Mouse (Mus musculus) MEL (cell line): ENCODE data around the gene Kif12. TPM values are rescaled to one million over a fixed set of nuclear protein-coding genes. Genes with fewer than 3 reads are reported as not detected.

ENCODE experiments used
- DNase-seq: peaks from one replicate; pipeline ENCODE4 v3.0.0; 2011; ENCODE audit warnings: low read depth, low spot score
- H3K27ac ChIP-seq: 2 replicates; pipeline ENCODE4 v1.5.1; 2012; ENCODE audit warnings: low read depth, mild to moderate bottlenecking, control low read depth, low read length, moderate library complexity; ENCODE audit not compliant: control insufficient read depth
- H3K27me3 ChIP-seq, 2 experiments: fragments of 150-350 bp in 1 of 2; sonication (generic) in 1 of 2; 2 replicates each; pipeline ENCODE4 v1.6.1; 2012; ENCODE audit warnings: low read length in 2 of 2, mild to moderate bottlenecking in 2 of 2, improper control_type of control experiment in 1 of 2, moderate library complexity in 1 of 2; ENCODE audit not compliant: insufficient read depth in 2 of 2, control insufficient read depth in 1 of 2
- H3K36me3 ChIP-seq, 2 experiments: 2 replicates each; pipeline ENCODE4 v1.6.1; 2012 to 2014; ENCODE audit warnings: low read length in 2 of 2, improper control_type of control experiment in 1 of 2, inconsistent platforms in 1 of 2, mild to moderate bottlenecking in 1 of 2; ENCODE audit not compliant: insufficient read depth in 2 of 2, control insufficient read depth in 1 of 2
- H3K4me1 ChIP-seq, 2 experiments: fragments of 150-350 bp in 1 of 2; sonication (generic) in 1 of 2; 2 replicates each; pipeline ENCODE4 v1.6.1; 2012; ENCODE audit warnings: low read length in 2 of 2, improper control_type of control experiment in 1 of 2, mild to moderate bottlenecking in 1 of 2; ENCODE audit not compliant: insufficient read depth in 2 of 2, control insufficient read depth in 1 of 2
- H3K4me3 ChIP-seq, 2 experiments: fragments of 150-350 bp in 1 of 2; sonication (generic) in 1 of 2; 2 replicates each; pipeline ENCODE4 v1.5.1; 2012; ENCODE audit warnings: low read depth in 2 of 2, low read length in 2 of 2, mild to moderate bottlenecking in 2 of 2, moderate library complexity in 2 of 2, control low read depth in 1 of 2, improper control_type of control experiment in 1 of 2; ENCODE audit not compliant: control insufficient read depth in 1 of 2, insufficient read depth in 1 of 2
- H3K79me2 ChIP-seq: 2 replicates; pipeline ENCODE4 v1.6.1; 2012; ENCODE audit warnings: mild to moderate bottlenecking, low read length, moderate library complexity; ENCODE audit not compliant: control insufficient read depth, poor library complexity, insufficient read depth
- H3K9ac ChIP-seq: 2 replicates; pipeline ENCODE4 v1.6.1; 2012; ENCODE audit warnings: low read depth, mild to moderate bottlenecking, control low read depth, low read length, moderate library complexity; ENCODE audit not compliant: control insufficient read depth, poor library complexity, severe bottlenecking
- H3K9me3 ChIP-seq: fragments of 150-350 bp; sonication (generic); replicated peaks from 2 replicates; pipeline ENCODE4 v1.6.1; 2012; ENCODE audit warnings: mild to moderate bottlenecking, low read length, improper control_type of control experiment, moderate library complexity; ENCODE audit not compliant: insufficient read depth
- BHLHE40 ChIP-seq: IDR thresholded peaks from 2 replicates; pipeline ENCODE4 v1.6.1; 2012; ENCODE audit warnings: low read depth, mild to moderate bottlenecking, inconsistent platforms, low read length, improper control_type of control experiment, borderline replicate concordance
- CTCF ChIP-seq, 3 experiments: IDR thresholded peaks in 2 of 3; conservative IDR thresholded peaks in 1 of 3; 2 replicates each; pipeline ENCODE4 v1.5.1; 2011 to 2012; ENCODE audit warnings: low read length in 3 of 3, low read depth in 2 of 3, mild to moderate bottlenecking in 2 of 3, improper control_type of control experiment in 1 of 3, inconsistent platforms in 1 of 3, mixed read lengths in 1 of 3, moderate library complexity in 1 of 3; ENCODE audit not compliant: control insufficient read depth in 1 of 3, insufficient read depth in 1 of 3, poor library complexity in 1 of 3, severe bottlenecking in 1 of 3
- E2F4 ChIP-seq: IDR thresholded peaks from 2 replicates; pipeline ENCODE4 v1.6.1; 2011; ENCODE audit warnings: low read depth, low read length, improper control_type of control experiment, borderline replicate concordance
- ELF1 ChIP-seq: IDR thresholded peaks from 2 replicates; pipeline ENCODE4 v1.6.1; 2014; ENCODE audit warnings: low read depth, mild to moderate bottlenecking, inconsistent platforms, low read length, improper control_type of control experiment, moderate library complexity
- EP300 ChIP-seq, 2 experiments: IDR thresholded peaks; 2 replicates each; pipeline ENCODE4 v1.6.1; 2011; ENCODE audit warnings: improper control_type of control experiment in 2 of 2, low read length in 2 of 2, low read depth in 1 of 2, mild to moderate bottlenecking in 1 of 2
- HCFC1 ChIP-seq: IDR thresholded peaks from 2 replicates; pipeline ENCODE4 v1.6.1; 2012; ENCODE audit warnings: low read depth, mild to moderate bottlenecking, inconsistent platforms, low read length, improper control_type of control experiment, moderate library complexity
- JUND ChIP-seq: IDR thresholded peaks from 2 replicates; pipeline ENCODE4 v1.6.1; 2011; ENCODE audit warnings: low read depth, mild to moderate bottlenecking, improper control_type of control experiment, low read length
- KAT2A ChIP-seq: conservative IDR thresholded peaks from 2 replicates; pipeline ENCODE4 v1.6.1; 2012; ENCODE audit warnings: low read depth, low read length, improper control_type of control experiment, inconsistent platforms
- MAX ChIP-seq: IDR thresholded peaks from 2 replicates; pipeline ENCODE4 v1.6.1; 2011; ENCODE audit warnings: low read length, improper control_type of control experiment
- MEF2A ChIP-seq: IDR thresholded peaks from 2 replicates; pipeline ENCODE4 v1.6.1; 2014; ENCODE audit warnings: low read depth, mild to moderate bottlenecking, inconsistent platforms, low read length, improper control_type of control experiment; ENCODE audit not compliant: poor library complexity, insufficient replicate concordance, severe bottlenecking; ENCODE audit errors: extremely low read depth
- MXI1 ChIP-seq: IDR thresholded peaks from 2 replicates; pipeline ENCODE4 v1.6.1; 2011; ENCODE audit warnings: mild to moderate bottlenecking, low read depth, low read length, improper control_type of control experiment
- MYB ChIP-seq: IDR thresholded peaks from 2 replicates; pipeline ENCODE4 v1.6.1; 2011; ENCODE audit warnings: mild to moderate bottlenecking, low read depth, low read length, improper control_type of control experiment
- MYC ChIP-seq: IDR thresholded peaks from 2 replicates; pipeline ENCODE4 v1.6.1; 2011; ENCODE audit warnings: low read depth, mild to moderate bottlenecking, low read length, improper control_type of control experiment, moderate library complexity
- NELFE ChIP-seq: IDR thresholded peaks from 2 replicates; pipeline ENCODE4 v1.6.1; 2011; ENCODE audit warnings: low read depth, low read length, improper control_type of control experiment
- POLR2A ChIP-seq, 2 experiments: IDR thresholded peaks; 2 replicates each; pipeline ENCODE4 v1.6.1; 2011 to 2012; ENCODE audit warnings: low read length in 2 of 2, mild to moderate bottlenecking in 2 of 2, control low read depth in 1 of 2, improper control_type of control experiment in 1 of 2, low read depth in 1 of 2, moderate library complexity in 1 of 2; ENCODE audit not compliant: control insufficient read depth in 1 of 2, insufficient read depth in 1 of 2, poor library complexity in 1 of 2
- POLR2AphosphoS5 ChIP-seq: IDR thresholded peaks from 2 replicates; pipeline ENCODE4 v1.6.1; 2012; ENCODE audit warnings: low read depth, borderline replicate concordance, mild to moderate bottlenecking, inconsistent platforms, low read length, moderate library complexity, mixed read lengths
- RAD21 ChIP-seq: IDR thresholded peaks from 2 replicates; pipeline ENCODE4 v1.6.1; 2011; ENCODE audit warnings: mild to moderate bottlenecking, low read depth, low read length, improper control_type of control experiment
- SIN3A ChIP-seq: IDR thresholded peaks from 2 replicates; pipeline ENCODE4 v1.6.1; 2012; ENCODE audit warnings: low read length, improper control_type of control experiment, inconsistent platforms
- SMC3 ChIP-seq: IDR thresholded peaks from 2 replicates; pipeline ENCODE4 v1.6.1; 2011; ENCODE audit warnings: low read depth, low read length, improper control_type of control experiment
- TAL1 ChIP-seq: IDR thresholded peaks from 2 replicates; pipeline ENCODE4 v1.6.1; 2012; ENCODE audit warnings: mild to moderate bottlenecking, inconsistent platforms, low read length, moderate library complexity, mixed read lengths
- TBP ChIP-seq: IDR thresholded peaks from 2 replicates; pipeline ENCODE4 v1.8.0; 2011; ENCODE audit warnings: low read depth, low read length, improper control_type of control experiment
- TCF12 ChIP-seq: IDR thresholded peaks from 2 replicates; pipeline ENCODE4 v1.6.1; 2014; ENCODE audit warnings: low read depth, mild to moderate bottlenecking, inconsistent platforms, low read length, improper control_type of control experiment, moderate library complexity
- USF1 ChIP-seq: IDR thresholded peaks from 2 replicates; pipeline ENCODE4 v1.6.1; 2014; ENCODE audit warnings: low read depth, mild to moderate bottlenecking, inconsistent platforms, low read length, improper control_type of control experiment, moderate library complexity
- ZNF384 ChIP-seq: IDR thresholded peaks from 2 replicates; pipeline ENCODE4 v1.6.1; 2012; ENCODE audit warnings: low read depth, mild to moderate bottlenecking, inconsistent platforms, low read length, improper control_type of control experiment
- polyA plus RNA-seq, 2 experiments: library from polyadenylated mRNA; stranded (reverse) in 1 of 2; unstranded in 1 of 2; fragments of >175 nt in 1 of 2; fragments of >200 nt in 1 of 2; gene quantifications; 2 replicates each; pipeline versions ENCODE4 v1.2.1 to v1.2.4; 2012; ENCODE audit warnings: low replicate concordance in 2 of 2, low read depth in 1 of 2; ENCODE audit not compliant: insufficient read length in 2 of 2, insufficient read depth in 1 of 2, missing spikeins in 1 of 2
- total RNA-seq: library from RNA; depleted of rRNA; stranded (reverse); fragments of 300-350 nt; gene quantifications from 2 replicates; pipeline ENCODE4 v1.2.3, GENCODE M21; 2012

The Kif12 gene
- total and polyA plus RNA-seq, 3 experiments: not detected

GRCm38 (mm10) chr4:63158961-63159592, 12.9 kb downstream of the Kif12 start:
- H3K36me3 ChIP-seq: no peaks in the 10 kb centered on the region
- H3K9me3 ChIP-seq: no peaks in the 10 kb centered on the region
- peak; percentile 6 for DNase-seq
- H3K27ac ChIP-seq: no peak overlapping the region
- H3K4me3 ChIP-seq: no peak overlapping the region
- no peak overlapping the region for H3K9ac ChIP-seq
- no peaks in the 10 kb centered on the region for H3K4me1 ChIP-seq
- H3K79me2 ChIP-seq: no peaks in the 10 kb centered on the region
- TF ChIP-seq BHLHE40 (no peak), EP300 (IDR thresholded peaks at IDR 0.05; ENCODE audit: low read depth in 1 of 2, low read length in 2 of 2) (no peak), MYB (no peak), NELFE (no peak), MXI1 (no peak), ZNF384 (no peak), RAD21 (peak; percentile 17), POLR2A (IDR thresholded peaks at IDR 0.05; ENCODE audit: control insufficient read depth in 1 of 2, insufficient read depth in 1 of 2, low read depth in 1 of 2, low read length in 2 of 2, poor library complexity in 1 of 2) (no peak), CTCF (IDR thresholded peaks at IDR 0.05 in 2 of 3, conservative IDR thresholded peaks at IDR 0.05 in 1 of 3; ENCODE audit: control insufficient read depth in 1 of 3, insufficient read depth in 1 of 3, low read depth in 2 of 3, low read length in 3 of 3, poor library complexity in 1 of 3, severe bottlenecking in 1 of 3) (peak in 2 of 3 experiments; percentile 21 to 35; a peak in 2 of 6 replicates), SIN3A (no peak), KAT2A (no peak), E2F4 (no peak), JUND (no peak), MAX (no peak), ELF1 (no peak), SMC3 (no peak)
- no peaks in the 10 kb centered on the region for H3K27me3 ChIP-seq

- Histone ChIP-seq H3K9ac (no peak overlapping the region), H3K79me2 (no peaks in the 10 kb centered on the region), H3K4me1 (no peaks in the 10 kb centered on the region), H3K27ac (no peak overlapping the region), H3K36me3 (no peaks in the 10 kb centered on the region), H3K4me3 (no peak overlapping the region), H3K9me3 (no peaks in the 10 kb centered on the region), H3K27me3 (no peaks in the 10 kb centered on the region)
- no peak for DNase-seq
- TF ChIP-seq SIN3A: no peak
- TF ChIP-seq TCF12: no peak
- TF ChIP-seq MYB: no peak
- TF ChIP-seq HCFC1: no peak
- no peak for TF ChIP-seq E2F4
- no peak for TF ChIP-seq POLR2AphosphoS5
- no peak for TF ChIP-seq MYC
- TF ChIP-seq SMC3: no peak
- no peak for TF ChIP-seq USF1
- no peak for TF ChIP-seq TAL1
- no peak for TF ChIP-seq TBP
- TF ChIP-seq MXI1: no peak
- TF ChIP-seq NELFE: no peak
- no peak for TF ChIP-seq MEF2A
- no peak for TF ChIP-seq EP300 (IDR thresholded peaks at IDR 0.05; ENCODE audit: low read depth in 1 of 2, low read length in 2 of 2)
Observed at GRCm38 (mm10) chr4:63158192-63158591, 13.7 kb downstream of the Kif12 start.
